Mouse (Mus musculus): ENCODE results near the gene Hist1h1a.

DNA sequence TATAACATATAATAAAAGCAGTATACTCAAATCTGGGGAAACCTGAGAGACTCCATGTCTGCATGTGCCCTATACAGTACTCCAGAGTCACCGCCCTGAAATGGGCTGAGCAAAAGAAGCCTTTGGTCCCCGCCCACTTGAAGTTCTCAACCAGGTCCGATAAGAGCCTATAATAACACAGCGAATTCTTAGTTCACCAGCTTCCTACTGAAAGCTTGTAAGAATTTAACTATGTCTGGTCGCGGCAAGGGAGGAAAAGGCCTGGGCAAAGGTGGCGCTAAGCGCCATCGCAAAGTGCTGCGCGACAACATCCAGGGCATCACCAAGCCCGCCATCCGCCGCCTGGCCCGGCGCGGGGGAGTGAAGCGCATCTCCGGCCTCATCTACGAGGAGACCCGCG, 6.7 kb upstream of the Hist1h1a start, which contains the start of gene Hist1h4b:
- TF ChIP-seq GATA1 (IDR thresholded peaks at IDR 0.05; ENCODE audit: borderline replicate concordance, low read length): no peak
- no peak for TF ChIP-seq FLI1 (IDR thresholded peaks at IDR 0.05; ENCODE audit: low read length)
